11 mouse cellular contexts compared by ENCODE assay signal in genomic region chr7:3291764-3292163, GRCm38 (mm10). TPM values are rescaled to one million over a fixed set of nuclear protein-coding genes. Genes with fewer than 3 reads are reported as not detected.
DNase-seq lines count a peak whose midpoint lies in the region; ATAC-seq and TF ChIP-seq lines count a peak whose summit lies in the region.
"Had no signal": no experiment of that assay in that cellular context is flagged by ENCODE, and none has a peak within 500 bp of the region (broad histone marks: within the 10 kb centered on the region; RNA-seq: fewer than 3 reads in every experiment).

No protein-coding gene starts in this region.

- H3K36me3 ChIP-seq in heart, embryonic 15.5 days: peaks cover 26% of the 10 kb centered on the region
- no peaks in the 10 kb centered on the region for H3K36me3 ChIP-seq in neural tube, embryonic 11.5 days (ENCODE audit: control insufficient read depth, insufficient read depth, low read length)
- H3K36me3 ChIP-seq in limb, embryonic 13.5 days: peaks cover 29% of the 10 kb centered on the region
- H3K36me3 ChIP-seq: G1E had no signal

- DNase-seq in heart, adult 8-10 months (ENCODE audit: low spot score): no peak
- no peak for DNase-seq in neural tube, embryonic 11.5 days (ENCODE audit: low spot score)
- DNase-seq in neural tube, embryonic 10.5 days (ENCODE audit: extremely low spot score, low spot score): no peak
- DNase-seq in cerebellum, adult 2 months: no peak
- DNase-seq in gastrocnemius, postnatal 14 days: no peak
- no peak for DNase-seq in thymus, postnatal 10 days (ENCODE audit: low spot score in 2 of 2)

- no peak for TF ChIP-seq POLR2A in cerebellum, adult 2 months (IDR thresholded peaks at IDR 0.05; ENCODE audit: borderline replicate concordance, insufficient read depth, low read length)

- H3K4me3 ChIP-seq in heart, embryonic 15.5 days: peak overlapping the region; percentile 68
- no peak overlapping the region for H3K4me3 ChIP-seq in neural tube, embryonic 11.5 days (ENCODE audit: low read depth, low read length)
- peak overlapping the region; percentile 53 for H3K4me3 ChIP-seq in limb, embryonic 13.5 days
- no peak overlapping the region for H3K4me3 ChIP-seq in cerebellum, adult 2 months (replicated peaks; ENCODE audit: insufficient read depth, low read depth, low read length)

- no peak for TF ChIP-seq CTCF in cerebellum, adult 2 months (IDR thresholded peaks at IDR 0.05; ENCODE audit: borderline replicate concordance, insufficient read depth, low read depth, low read length)

- H3K27me3 ChIP-seq in heart, embryonic 15.5 days: no peaks in the 10 kb centered on the region
- H3K27me3 ChIP-seq in neural tube, embryonic 11.5 days (ENCODE audit: control insufficient read depth, insufficient read depth, low read length): no peaks in the 10 kb centered on the region
- H3K27me3 ChIP-seq in limb, embryonic 13.5 days: no peaks in the 10 kb centered on the region
- no peaks in the 10 kb centered on the region for H3K27me3 ChIP-seq in cerebellum, adult 2 months (ENCODE audit: control insufficient read depth, insufficient read depth, low read length)

- H3K4me2 ChIP-seq in heart, embryonic 15.5 days: peak overlapping the region; percentile 65
- H3K4me2 ChIP-seq in neural tube, embryonic 11.5 days (ENCODE audit: low read depth): peak overlapping the region; percentile 63
- H3K4me2 ChIP-seq in limb, embryonic 13.5 days (replicated peaks): peak overlapping the region; percentile 75

- peak overlapping the region; percentile 88 for H3K27ac ChIP-seq in heart, embryonic 15.5 days
- no peak overlapping the region for H3K27ac ChIP-seq in neural tube, embryonic 11.5 days (ENCODE audit: low read depth, low read length)
- no peak overlapping the region; the same call in 1 of the 2 replicates for H3K27ac ChIP-seq in limb, embryonic 13.5 days
- H3K27ac ChIP-seq in cerebellum, adult 2 months (ENCODE audit: insufficient read depth, low read length): no peak overlapping the region

- intact Hi-C loops in gastrocnemius, postnatal 14 days (cut with DNase I; ENCODE audit: low total_unique reads): no loop called here

- H3K4me1 ChIP-seq in heart, embryonic 15.5 days (replicated peaks): peaks cover 49% of the 10 kb centered on the region
- 0 out of 2 replicates have a peak, but pooled peaks cover 7% of the 10 kb centered on the region for H3K4me1 ChIP-seq in neural tube, embryonic 11.5 days (ENCODE audit: control insufficient read depth, insufficient read depth, low read length)
- peaks cover 36% of the 10 kb centered on the region for H3K4me1 ChIP-seq in limb, embryonic 13.5 days
- H3K4me1 ChIP-seq in cerebellum, adult 2 months (ENCODE audit: control insufficient read depth, insufficient read depth, low read length): no peaks in the 10 kb centered on the region

- no peak for ATAC-seq in heart, embryonic 15.5 days (replicated peaks; ENCODE audit: insufficient number of reproducible peaks, insufficient read depth, low FRiP score, low read depth)
- no peak for ATAC-seq in neural tube, embryonic 11.5 days (ENCODE audit: insufficient read depth, low FRiP score, low TSS enrichment)
- no peak for ATAC-seq in limb, embryonic 13.5 days (ENCODE audit: low FRiP score, low read depth)

- WGBS in heart, embryonic 15.5 days: 49% methylated on average over 3 of the region's 3 CpGs
- 75% methylated on average over 3 of the region's 3 CpGs for WGBS in neural tube, embryonic 11.5 days
- 67% methylated on average over 3 of the region's 3 CpGs for WGBS in limb, embryonic 13.5 days
- WGBS in cerebellum, adult 2 months: 79% methylated on average over 3 of the region's 3 CpGs

- H3K9me3 ChIP-seq in heart, embryonic 15.5 days (replicated peaks): no peaks in the 10 kb centered on the region
- no peaks in the 10 kb centered on the region for H3K9me3 ChIP-seq in neural tube, embryonic 11.5 days (ENCODE audit: control insufficient read depth, low read length)
- H3K9me3 ChIP-seq in limb, embryonic 13.5 days: no peaks in the 10 kb centered on the region

- H3K9ac ChIP-seq in heart, embryonic 15.5 days: peak overlapping the region; percentile 71
- no peak overlapping the region for H3K9ac ChIP-seq in neural tube, embryonic 11.5 days (ENCODE audit: low read length)
- H3K9ac ChIP-seq in limb, embryonic 13.5 days: no peak overlapping the region

RNA-seq across cellular contexts. Expression of gene Prkcg, which starts 2.8 kb away (rescaled TPM):
- polyA plus RNA-seq in heart, embryonic 15.5 days (2015; fragmentation: Nextera tagmentation; extraction: Ambion mirVana): 0.25 and 0.30 TPM in 2 replicates
- 1 to 10 TPM in 2 of 4 experiments, under 1 TPM in 2; 0.57 to 1.8 (median 1.1) TPM for total RNA-seq in heart, adult 8-10 months (2022)
- polyA plus RNA-seq in neural tube, embryonic 11.5 days (2014; fragmentation: Nextera tagmentation; extraction: Ambion mirVana): 0.32 and 0.77 TPM in 2 replicates
- 0.15 and 0.23 TPM in 2 replicates for polyA plus RNA-seq in limb, embryonic 13.5 days (2015; fragmentation: Nextera tagmentation; extraction: Ambion mirVana)
- polyA plus RNA-seq in cerebellum, adult 2 months (2012; rRNA removed): 152 and 195 TPM in 2 replicates
- 1 to 10 TPM; 2.1 to 2.3 TPM for total RNA-seq in gastrocnemius, postnatal 14 days (2021)
- polyA plus RNA-seq: G1E had no signal

RNA-seq across cellular contexts. Expression of gene Myadm, which starts 2.9 kb away (rescaled TPM):
- 182 and 204 TPM in 2 replicates for polyA plus RNA-seq in heart, embryonic 15.5 days (2015; fragmentation: Nextera tagmentation; extraction: Ambion mirVana)
- 100 to 1,000 TPM in 3 of 4 experiments, 10 to 100 TPM in 1; 93.9 to 139 (median 128) TPM for total RNA-seq in heart, adult 8-10 months (2022)
- polyA plus RNA-seq in neural tube, embryonic 11.5 days (2014; fragmentation: Nextera tagmentation; extraction: Ambion mirVana): 46.7 and 48.3 TPM in 2 replicates
- polyA plus RNA-seq in limb, embryonic 13.5 days (2015; fragmentation: Nextera tagmentation; extraction: Ambion mirVana): 63.6 and 67.8 TPM in 2 replicates
- 43.3 and 45.3 TPM in 2 replicates for polyA plus RNA-seq in cerebellum, adult 2 months (2012; rRNA removed)
- total RNA-seq in gastrocnemius, postnatal 14 days (2021): 10 to 100 TPM; 65.0 to 76.7 TPM
- polyA plus RNA-seq: G1E had no signal

RNA-seq across cellular contexts. Expression of gene Cacng7, which starts 41.0 kb away (rescaled TPM):
- polyA plus RNA-seq in heart, embryonic 15.5 days (2015; fragmentation: Nextera tagmentation; extraction: Ambion mirVana): 0.10 and 0.44 TPM in 2 replicates
- total RNA-seq in heart, adult 8-10 months (2022): 1 to 10 TPM; 3.0 to 3.6 (median 3.3) TPM
- 2.9 and 3.5 TPM in 2 replicates for polyA plus RNA-seq in neural tube, embryonic 11.5 days (2014; fragmentation: Nextera tagmentation; extraction: Ambion mirVana)
- polyA plus RNA-seq in limb, embryonic 13.5 days (2015; fragmentation: Nextera tagmentation; extraction: Ambion mirVana): 3.8 and 4.1 TPM in 2 replicates
- 278 and 296 TPM in 2 replicates for polyA plus RNA-seq in cerebellum, adult 2 months (2012; rRNA removed)
- 1 to 10 TPM; 5.9 to 6.7 TPM for total RNA-seq in gastrocnemius, postnatal 14 days (2021)
- total RNA-seq: neutrophil, adult 5-6 weeks had no signal
- polyA plus RNA-seq: G1E had no signal

RNA-seq across cellular contexts. Expression of gene Nlrp12, which starts 42.2 kb away (rescaled TPM):
- polyA plus RNA-seq in heart, embryonic 15.5 days (2015; fragmentation: Nextera tagmentation; extraction: Ambion mirVana): not detected in 2 replicates
- under 1 TPM in 1 of 4 experiments, not detected in 3; 0.12 TPM for total RNA-seq in heart, adult 8-10 months (2022)
- not detected in 2 replicates for polyA plus RNA-seq in neural tube, embryonic 11.5 days (2014; fragmentation: Nextera tagmentation; extraction: Ambion mirVana)
- not detected in 2 replicates for polyA plus RNA-seq in limb, embryonic 13.5 days (2015; fragmentation: Nextera tagmentation; extraction: Ambion mirVana)
- polyA plus RNA-seq in cerebellum, adult 2 months (2012; rRNA removed): 0.02 TPM in 1 of 2 replicates, not detected in the other
- not detected for total RNA-seq in gastrocnemius, postnatal 14 days (2021)
- polyA plus RNA-seq: brain, embryonic 14.5 days; G1E had no signal

Comparison
In these comparisons a context has a peak if more than half of its experiments do, and no peak if none do; other contexts are left out.
1. H3K4me3 ChIP-seq: peak in heart, embryonic 15.5 days (single experiment) and limb, embryonic 13.5 days (single experiment); none in neural tube, embryonic 11.5 days (single experiment) and cerebellum, adult 2 months (single experiment).
2. RNA of gene Prkcg, which starts 2.8 kb away (polyA plus RNA-seq): 152 to 195 TPM in cerebellum, adult 2 months; 0.32 to 0.77 TPM in neural tube, embryonic 11.5 days, 0.25 to 0.30 TPM in heart, embryonic 15.5 days and 0.15 to 0.23 TPM in limb, embryonic 13.5 days; every median in the first group is over 10 times any median in the second.
3. RNA of gene Cacng7, which starts 41.0 kb away (polyA plus RNA-seq): 278 to 296 TPM in cerebellum, adult 2 months; 3.8 to 4.1 TPM in limb, embryonic 13.5 days, 2.9 to 3.5 TPM in neural tube, embryonic 11.5 days and 0.10 to 0.44 TPM in heart, embryonic 15.5 days; every median in the first group is over 10 times any median in the second.
4. Peak in every context shown above with its lines, with median percentiles within 50 percentile points of each other: H3K4me2 ChIP-seq.